ENCODE assay signal across 7 mouse cellular contexts in the genomic region with DNA sequence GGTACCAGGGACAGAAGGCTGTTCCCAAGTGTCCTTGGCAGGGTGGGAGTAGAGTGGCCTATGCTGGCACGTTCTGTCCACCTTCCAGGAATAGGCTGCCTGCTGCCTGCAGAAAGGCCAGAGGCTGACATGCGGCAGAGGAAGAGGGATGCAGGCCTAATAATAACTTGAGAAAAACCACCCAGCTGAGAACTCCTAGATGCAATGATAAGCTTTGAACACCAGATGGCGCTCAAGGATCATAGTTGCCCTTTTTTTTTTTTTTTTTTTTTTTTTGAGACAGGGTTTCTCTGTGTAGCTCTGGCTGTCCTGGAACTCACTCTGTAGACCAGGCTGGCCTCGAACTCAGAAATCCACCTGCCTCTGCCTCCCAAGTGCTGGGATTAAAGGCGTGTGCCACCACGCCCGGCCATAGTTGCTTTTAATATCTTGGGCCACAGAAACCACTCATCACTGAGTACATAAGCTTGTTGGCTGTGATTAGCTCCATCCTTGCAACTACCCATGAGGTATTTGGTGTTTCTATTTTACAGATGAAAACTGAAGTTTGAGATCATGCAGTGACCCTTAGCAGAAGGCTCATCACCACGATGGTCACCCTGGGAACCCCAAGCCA. TPM values are rescaled to one million over a fixed set of nuclear protein-coding genes. Genes with fewer than 3 reads are reported as not detected.
DNase-seq lines count a peak whose midpoint lies in the region; ATAC-seq and TF ChIP-seq lines count a peak whose summit lies in the region.

No protein-coding gene starts in this region.

- H3K79me2 ChIP-seq in liver, adult 2 months (ENCODE audit: control insufficient read depth, insufficient read depth, low read length) = no peaks in the 10 kb centered on the region

- 0 out of 2 replicates have a peak, but pooled peaks cover 2% of the 10 kb centered on the region for H3K27me3 ChIP-seq in forebrain, embryonic 16.5 days (replicated peaks; ENCODE audit: control insufficient read depth, insufficient read depth, low read length)
- H3K27me3 ChIP-seq in kidney, adult 2 months (replicated peaks; ENCODE audit: control insufficient read depth, insufficient read depth, low read length) = no peaks in the 10 kb centered on the region
- no peaks in the 10 kb centered on the region for H3K27me3 ChIP-seq in liver, adult 2 months (ENCODE audit: control insufficient read depth, insufficient read depth, low read length)

- peak; percentile 59 for ATAC-seq in forebrain, embryonic 16.5 days

- H3K27ac ChIP-seq in forebrain, embryonic 16.5 days (ENCODE audit: low read length) = no peak overlapping the region
- peak overlapping the region; percentile 29; the same call in 1 of the 2 replicates for H3K27ac ChIP-seq in kidney, adult 2 months (ENCODE audit: insufficient read depth, low read depth, low read length)
- peak overlapping the region; percentile 20 for H3K27ac ChIP-seq in liver, adult 2 months (replicated peaks; ENCODE audit: insufficient read depth, low read depth, low read length)

- WGBS in forebrain, embryonic 16.5 days = 34% methylated on average over 8 of the region's 8 CpGs
- 29% methylated on average over 8 of the region's 8 CpGs for WGBS in kidney, adult 2 months
- 29% methylated on average over 8 of the region's 8 CpGs for WGBS in liver, adult 2 months

- no peak overlapping the region for H3K4me3 ChIP-seq in forebrain, embryonic 16.5 days (replicated peaks; ENCODE audit: low read length)
- no peak overlapping the region for H3K4me3 ChIP-seq in kidney, adult 2 months (ENCODE audit: insufficient read depth, low read depth, low read length)
- no peak overlapping the region for H3K4me3 ChIP-seq in liver, adult 2 months (ENCODE audit: insufficient read depth, low read depth, low read length)

- no peak for TF ChIP-seq POLR2A in kidney, adult 2 months (IDR thresholded peaks at IDR 0.05; ENCODE audit: low read depth, low read length)
- no peak for TF ChIP-seq POLR2A in liver, adult 2 months (IDR thresholded peaks at IDR 0.05; ENCODE audit: extremely low read depth, insufficient read depth, low read length)

- no peak overlapping the region for H3K4me2 ChIP-seq in forebrain, embryonic 16.5 days (ENCODE audit: low read length)

- H3K9ac ChIP-seq in forebrain, embryonic 16.5 days (replicated peaks; ENCODE audit: low read depth, low read length) = no peak overlapping the region
- H3K9ac ChIP-seq in liver, adult 2 months (ENCODE audit: low read depth, low read length) = no peak overlapping the region

- 0 out of 2 replicates have a peak, but pooled peaks cover 3% of the 10 kb centered on the region for H3K4me1 ChIP-seq in forebrain, embryonic 16.5 days (replicated peaks; ENCODE audit: control insufficient read depth, insufficient read depth, low read length)
- peaks cover 5% of the 10 kb centered on the region; the same call in 1 of the 2 replicates for H3K4me1 ChIP-seq in kidney, adult 2 months (ENCODE audit: control insufficient read depth, insufficient read depth, low read length)
- H3K4me1 ChIP-seq in liver, adult 2 months (ENCODE audit: control insufficient read depth, insufficient read depth, low read length) = peaks cover 6% of the 10 kb centered on the region

- H3K9me3 ChIP-seq in forebrain, embryonic 16.5 days (ENCODE audit: control insufficient read depth, low read length) = no peaks in the 10 kb centered on the region

- peak; percentile 81 for DNase-seq in 3T3-L1 (ENCODE audit: low read depth, low spot score)
- DNase-seq in B cell, adult 2 months = peak; percentile 57 to 61
- peak; percentile 65 for DNase-seq in c-Kit-positive CD71-negative TER-119-negative erythroid progenitor cells, embryonic 14.5 days (ENCODE audit: low read depth)
- DNase-seq in kidney, adult 2 months = peak; percentile 67
- DNase-seq in liver, adult 2 months (ENCODE audit: extremely low read depth, low read depth, low spot score) = peak; percentile 44
- peak; percentile 35 to 41 for DNase-seq in natural killer cell, adult 2 months (ENCODE audit: low spot score in 2 of 2)

- H3K36me3 ChIP-seq in forebrain, embryonic 16.5 days (ENCODE audit: control insufficient read depth, insufficient read depth) = no peaks in the 10 kb centered on the region
- no peaks in the 10 kb centered on the region for H3K36me3 ChIP-seq in kidney, adult 2 months (ENCODE audit: control insufficient read depth, insufficient read depth, low read length)
- H3K36me3 ChIP-seq in liver, adult 2 months (ENCODE audit: control insufficient read depth, insufficient read depth, low read length) = no peaks in the 10 kb centered on the region

- TF ChIP-seq CTCF in kidney, adult 2 months (conservative IDR thresholded peaks at IDR 0.05; ENCODE audit: insufficient read depth, insufficient read length, low read depth, low read length) = peak; percentile 41
- peak; percentile 5; the same call in 1 of the 2 replicates for TF ChIP-seq CTCF in liver, adult 2 months (IDR thresholded peaks at IDR 0.05; ENCODE audit: low read depth, low read length)

RNA-seq across cellular contexts. Expression of a gene that starts 28.1 kb away (rescaled TPM):
- 139 and 145 TPM in 2 replicates for polyA plus RNA-seq in forebrain, embryonic 16.5 days (2015; fragmentation: Nextera tagmentation; extraction: Ambion mirVana)
- polyA plus RNA-seq in kidney, adult 2 months (2012; rRNA removed) = 29.9 and 41.3 TPM in 2 replicates
- 28.3 and 29.4 TPM in 2 replicates for total RNA-seq in liver, adult 2 months (2014; rRNA removed)
- 12.5 and 15.2 TPM in 2 replicates for polyA plus RNA-seq in liver, adult 2 months (2012; rRNA removed)
